In the genomic region with DNA sequence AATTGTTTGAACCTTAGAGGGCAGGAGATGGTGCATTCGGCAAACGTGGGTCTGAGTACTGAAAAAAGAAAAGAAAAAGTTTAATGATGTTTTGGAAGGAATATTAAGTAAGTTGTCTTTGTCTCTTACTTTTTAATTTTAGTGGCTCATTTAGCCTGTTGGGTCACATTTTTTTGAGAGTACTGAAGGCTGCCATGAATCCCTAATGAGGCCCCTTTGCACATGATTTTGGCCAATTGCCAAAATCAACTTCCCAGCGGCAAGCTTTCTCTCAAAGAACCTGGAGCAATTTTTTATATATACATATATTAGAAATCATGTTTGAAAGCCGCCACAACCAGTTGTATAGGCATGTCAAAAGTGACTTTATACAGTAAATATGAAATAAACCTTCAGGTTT, we compare ENCODE assay signal across 9 mouse cellular contexts.
DNase-seq lines count a peak whose midpoint lies in the region; ATAC-seq and TF ChIP-seq lines count a peak whose summit lies in the region.
"Had no signal": no experiment of that assay in that cellular context is flagged by ENCODE, and none has a peak within 500 bp of the region (broad histone marks: within the 10 kb centered on the region; RNA-seq: fewer than 3 reads in every experiment).

No protein-coding gene starts in this region.

- no peaks in the 10 kb centered on the region for H3K79me2 ChIP-seq in heart, adult 2 months (replicated peaks; ENCODE audit: control insufficient read depth, insufficient read depth, low read length)

- peak overlapping the region; percentile 88 for H3K27ac ChIP-seq in heart, adult 2 months
- peak overlapping the region; percentile 79 for H3K27ac ChIP-seq in forebrain, embryonic 10.5 days
- H3K27ac ChIP-seq in hindbrain, embryonic 14.5 days = peak overlapping the region; percentile 88
- H3K27ac ChIP-seq in liver, postnatal 0 days (ENCODE audit: low read depth) = peak overlapping the region; percentile 85
- H3K27ac ChIP-seq in stomach, embryonic 16.5 days (ENCODE audit: low read length) = peak overlapping the region; percentile 97
- no peak overlapping the region for H3K27ac ChIP-seq in thymus, adult 2 months (ENCODE audit: control insufficient read depth, insufficient read depth, low read length)

- no peaks in the 10 kb centered on the region for H3K27me3 ChIP-seq in heart, adult 2 months (ENCODE audit: control insufficient read depth, insufficient read depth, low read length)
- no peaks in the 10 kb centered on the region for H3K27me3 ChIP-seq in forebrain, embryonic 10.5 days (ENCODE audit: poor library complexity, severe bottlenecking)
- H3K27me3 ChIP-seq in hindbrain, embryonic 14.5 days (ENCODE audit: control insufficient read depth, insufficient read depth, low read length) = no peaks in the 10 kb centered on the region
- H3K27me3 ChIP-seq in liver, postnatal 0 days (ENCODE audit: insufficient read depth, low read length) = no peaks in the 10 kb centered on the region
- H3K27me3 ChIP-seq in stomach, embryonic 16.5 days (ENCODE audit: control insufficient read depth, insufficient read depth, low read length) = no peaks in the 10 kb centered on the region
- H3K27me3 ChIP-seq in thymus, adult 2 months (ENCODE audit: control insufficient read depth, insufficient read depth, low read length) = no peaks in the 10 kb centered on the region

- ATAC-seq in hindbrain, embryonic 14.5 days (ENCODE audit: low FRiP score) = no peak
- ATAC-seq in liver, postnatal 0 days = no peak
- no peak for ATAC-seq in stomach, embryonic 16.5 days (ENCODE audit: insufficient read depth, low FRiP score)

- H3K36me3 ChIP-seq in heart, adult 2 months (ENCODE audit: control insufficient read depth, insufficient read depth, low read length) = peaks cover 14% of the 10 kb centered on the region
- no peaks in the 10 kb centered on the region for H3K36me3 ChIP-seq in forebrain, embryonic 10.5 days (replicated peaks)
- no peaks in the 10 kb centered on the region for H3K36me3 ChIP-seq in hindbrain, embryonic 14.5 days (replicated peaks; ENCODE audit: control insufficient read depth, insufficient read depth)
- H3K36me3 ChIP-seq in liver, postnatal 0 days (replicated peaks; ENCODE audit: insufficient read depth, low read length) = no peaks in the 10 kb centered on the region
- H3K36me3 ChIP-seq in stomach, embryonic 16.5 days (ENCODE audit: control insufficient read depth, insufficient read depth, low read length) = no peaks in the 10 kb centered on the region
- H3K36me3 ChIP-seq in thymus, adult 2 months (ENCODE audit: control insufficient read depth, insufficient read depth, low read length) = no peaks in the 10 kb centered on the region
- H3K36me3 ChIP-seq: G1E had no signal

- DNase-seq in heart, adult 2 months = no peak
- no peak for DNase-seq in heart, adult 11 months
- no peak for DNase-seq in forebrain, embryonic 10.5 days (ENCODE audit: extremely low spot score, low spot score)
- DNase-seq in hindbrain, embryonic 14.5 days (ENCODE audit: low spot score) = peak; percentile 73
- DNase-seq in liver, postnatal 0 days = no peak
- DNase-seq in right cerebral cortex, postnatal 36 days (ENCODE audit: low spot score in 2 of 2) = no peak
- DNase-seq in thymus, adult 2 months = no peak

- TF ChIP-seq EP300 in heart, adult 2 months (IDR thresholded peaks at IDR 0.05; ENCODE audit: insufficient read depth, low read depth, low read length) = no peak
- no peak for TF ChIP-seq EP300 in liver, postnatal 0 days (IDR thresholded peaks at IDR 0.05; ENCODE audit: low read depth)

- H3K9ac ChIP-seq in heart, adult 2 months (ENCODE audit: low read depth, low read length) = peak overlapping the region; percentile 56; the same call in 1 of the 2 replicates
- H3K9ac ChIP-seq in hindbrain, embryonic 14.5 days = peak overlapping the region; percentile 57
- H3K9ac ChIP-seq in liver, postnatal 0 days (replicated peaks) = no peak overlapping the region
- peak overlapping the region; percentile 73 for H3K9ac ChIP-seq in stomach, embryonic 16.5 days (ENCODE audit: low read length)

- no peak for TF ChIP-seq CTCF in heart, adult 2 months (IDR thresholded peaks at IDR 0.05)
- no peak for TF ChIP-seq CTCF in liver, postnatal 0 days (IDR thresholded peaks at IDR 0.05; ENCODE audit: low read depth)
- no peak for TF ChIP-seq CTCF in thymus, adult 2 months (IDR thresholded peaks at IDR 0.05; ENCODE audit: borderline replicate concordance, control insufficient read depth, extremely low read depth, insufficient read depth, low read length, poor library complexity)

- H3K4me1 ChIP-seq in heart, adult 2 months (ENCODE audit: control insufficient read depth, insufficient read depth, low read length) = no peaks in the 10 kb centered on the region; the same call in 1 of the 2 replicates
- H3K4me1 ChIP-seq in forebrain, embryonic 10.5 days = peaks cover 21% of the 10 kb centered on the region
- H3K4me1 ChIP-seq in hindbrain, embryonic 14.5 days (replicated peaks; ENCODE audit: control insufficient read depth, insufficient read depth, low read length) = peaks cover 13% of the 10 kb centered on the region; the same call in 1 of the 2 replicates
- H3K4me1 ChIP-seq in liver, postnatal 0 days (ENCODE audit: insufficient read depth) = no peaks in the 10 kb centered on the region
- H3K4me1 ChIP-seq in stomach, embryonic 16.5 days (ENCODE audit: control insufficient read depth, insufficient read depth, low read length) = peaks cover 3% of the 10 kb centered on the region; the same call in 1 of the 2 replicates
- 0 out of 2 replicates have a peak, but pooled peaks cover 2% of the 10 kb centered on the region for H3K4me1 ChIP-seq in thymus, adult 2 months (replicated peaks; ENCODE audit: control insufficient read depth, insufficient read depth, low read length)

- WGBS in heart, adult 2 months = 6% methylated on average over 4 of the region's 4 CpGs
- WGBS in forebrain, embryonic 10.5 days = 84% methylated on average over 4 of the region's 4 CpGs
- 21% methylated on average over 4 of the region's 4 CpGs for WGBS in hindbrain, embryonic 14.5 days
- WGBS in liver, postnatal 0 days (ENCODE audit: insufficient replicate concordance) = 67% methylated on average over 4 of the region's 4 CpGs
- 13% methylated on average over 4 of the region's 4 CpGs for WGBS in stomach, embryonic 16.5 days
- 80% methylated on average over 4 of the region's 4 CpGs for WGBS in thymus, adult 2 months

- no peaks in the 10 kb centered on the region for H3K9me3 ChIP-seq in forebrain, embryonic 10.5 days
- H3K9me3 ChIP-seq in hindbrain, embryonic 14.5 days (ENCODE audit: control insufficient read depth, low read length) = no peaks in the 10 kb centered on the region
- no peaks in the 10 kb centered on the region for H3K9me3 ChIP-seq in liver, postnatal 0 days (ENCODE audit: low read length)
- H3K9me3 ChIP-seq in stomach, embryonic 16.5 days (replicated peaks; ENCODE audit: control insufficient read depth, low read length) = no peaks in the 10 kb centered on the region
- H3K9me3 ChIP-seq: G1E had no signal

- TF ChIP-seq POLR2A in heart, adult 2 months (IDR thresholded peaks at IDR 0.05; ENCODE audit: insufficient read depth, low read depth, low read length) = no peak
- TF ChIP-seq POLR2A in thymus, adult 2 months (IDR thresholded peaks at IDR 0.05; ENCODE audit: control insufficient read depth, extremely low read depth, insufficient read depth, low read length, poor library complexity) = no peak

- H3K4me2 ChIP-seq in hindbrain, embryonic 14.5 days (replicated peaks) = peak overlapping the region; percentile 48
- H3K4me2 ChIP-seq in liver, postnatal 0 days (ENCODE audit: low read depth, low read length) = peak overlapping the region; percentile 58
- H3K4me2 ChIP-seq in stomach, embryonic 16.5 days (ENCODE audit: low read depth, low read length) = peak overlapping the region; percentile 61

- intact Hi-C loops in heart, adult 2 months (cut with DNase I) = loop anchor here (1.0 to 5.0 kb wide), 3 partner anchors 66 to 170 kb away; no protein-coding TSS in a partner anchor

- H3K4me3 ChIP-seq in heart, adult 2 months = peak overlapping the region; percentile 59
- H3K4me3 ChIP-seq in forebrain, embryonic 10.5 days = peak overlapping the region; percentile 19; the same call in 1 of the 2 replicates
- peak overlapping the region; percentile 30 for H3K4me3 ChIP-seq in hindbrain, embryonic 14.5 days (replicated peaks; ENCODE audit: low read length)
- peak overlapping the region; percentile 29; the same call in 1 of the 2 replicates for H3K4me3 ChIP-seq in liver, postnatal 0 days (ENCODE audit: low read depth, low read length)
- H3K4me3 ChIP-seq in stomach, embryonic 16.5 days (replicated peaks; ENCODE audit: low read length) = peak overlapping the region; percentile 58
- H3K4me3 ChIP-seq in thymus, adult 2 months (ENCODE audit: control insufficient read depth, insufficient read depth, low read length) = no peak overlapping the region
